Mouse (Mus musculus) cortical plate, adult 2 months (tissue): Measurements from ENCODE around the gene Cog1.

ENCODE experiments used
- CTCF ChIP-seq: fragments of 200-500 bp; IDR thresholded peaks from 2 replicates; pipeline ENCODE4 v1.5.1; 2011; ENCODE audit warnings: mild to moderate bottlenecking, control low read depth, low read length; ENCODE audit not compliant: insufficient read depth; ENCODE audit errors: extremely low read depth
- POLR2A ChIP-seq: fragments of 200-500 bp; IDR thresholded peaks from 2 replicates; pipeline ENCODE4 v1.6.1; 2011; ENCODE audit warnings: mild to moderate bottlenecking, low read length, control low read depth; ENCODE audit not compliant: insufficient read depth; ENCODE audit errors: extremely low read depth

GRCm38 (mm10) chr11:113697571-113697970 is 48.6 kb downstream of the Cog1 start:
- TF ChIP-seq POLR2A (no peak), CTCF (no peak)
